Mouse (Mus musculus) frontal cortex, adult (tissue): ENCODE data around the gene Trappc4.
"Not testable (repeated sequence)": the region's sequence is repeated elsewhere in the genome, so short reads cannot be mapped to it uniquely, and the experiment has no call there.

Experiments used
- ATAC-seq: cut with Nextera tagmentation; 2 replicates; pipeline ENCODE4 v1.9.2; 2017; ENCODE audit warnings: mild to moderate bottlenecking, moderate library complexity, mixed read lengths; ENCODE audit not compliant: low TSS enrichment

Gene Trappc4

DNA sequence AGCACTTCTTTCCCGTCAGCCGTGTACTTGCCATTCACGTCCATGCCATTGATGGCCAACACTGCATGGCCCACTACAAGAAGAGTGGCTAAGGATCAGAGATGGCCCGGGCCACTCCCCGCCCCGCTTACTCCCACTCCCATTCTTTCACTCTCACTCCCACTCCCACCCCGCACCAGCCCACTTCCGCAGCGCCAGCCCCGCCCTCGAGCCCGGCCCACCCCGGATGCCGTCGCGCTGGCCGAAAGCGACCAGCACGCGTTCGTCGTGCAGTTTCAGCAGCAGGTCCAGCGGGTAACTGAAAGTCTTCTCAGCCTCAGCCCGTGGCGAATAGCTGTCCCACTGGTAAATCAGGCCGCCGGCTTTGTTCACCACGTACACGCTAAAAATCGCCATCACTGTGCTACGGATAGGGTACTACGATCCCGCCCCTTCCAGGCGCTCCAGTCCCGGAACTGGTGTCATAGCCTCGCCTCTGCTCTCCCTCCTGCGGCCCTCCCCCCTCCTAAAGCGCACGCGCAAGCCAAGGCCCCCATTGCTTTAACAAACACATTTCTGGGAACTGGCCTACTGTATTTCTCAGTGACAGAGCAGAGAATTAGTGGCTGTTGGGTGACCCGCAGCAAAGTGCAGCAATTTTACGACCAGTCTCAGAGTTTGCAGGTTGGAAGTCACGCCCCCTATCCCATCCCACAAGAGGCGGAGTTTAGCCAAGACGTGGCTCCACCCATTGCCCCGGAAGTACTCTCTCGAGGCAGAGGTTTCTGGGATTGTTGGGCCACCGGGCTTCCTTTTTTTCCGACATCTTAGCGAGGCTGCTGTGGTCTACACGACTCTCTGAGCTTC, at the start of gene Trappc4, which contains the start of gene Rps25:
Gene Trappc4, minus strand, starts transcription at position 695 of the 846 bp plus-strand sequence.
Gene Rps25, plus strand, starts transcription at position 234 of the 846 bp plus-strand sequence.
- peak; percentile 94 for ATAC-seq

DNA sequence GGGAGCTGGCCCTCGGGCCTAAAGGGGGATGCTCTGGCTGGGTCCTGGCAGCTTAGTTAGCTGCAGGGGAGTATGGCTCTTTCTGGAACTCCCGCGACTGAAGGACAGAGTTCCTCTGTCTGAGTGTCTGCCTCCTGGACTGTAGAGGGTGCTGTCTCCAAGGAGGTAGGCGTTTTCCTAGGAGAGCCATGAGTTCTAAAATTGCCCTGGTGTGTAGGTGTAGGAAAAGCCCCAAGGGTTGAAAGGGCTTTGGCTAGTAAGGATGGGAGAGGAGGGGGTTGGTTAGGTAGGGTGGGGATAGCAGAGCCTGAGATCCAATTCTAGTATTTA, 47.5 kb upstream of the Trappc4 start, which contains the start of gene Upk2:
Gene Upk2, minus strand, starts transcription at position 86 of the 330 bp plus-strand sequence.
- no peak for ATAC-seq

DNA sequence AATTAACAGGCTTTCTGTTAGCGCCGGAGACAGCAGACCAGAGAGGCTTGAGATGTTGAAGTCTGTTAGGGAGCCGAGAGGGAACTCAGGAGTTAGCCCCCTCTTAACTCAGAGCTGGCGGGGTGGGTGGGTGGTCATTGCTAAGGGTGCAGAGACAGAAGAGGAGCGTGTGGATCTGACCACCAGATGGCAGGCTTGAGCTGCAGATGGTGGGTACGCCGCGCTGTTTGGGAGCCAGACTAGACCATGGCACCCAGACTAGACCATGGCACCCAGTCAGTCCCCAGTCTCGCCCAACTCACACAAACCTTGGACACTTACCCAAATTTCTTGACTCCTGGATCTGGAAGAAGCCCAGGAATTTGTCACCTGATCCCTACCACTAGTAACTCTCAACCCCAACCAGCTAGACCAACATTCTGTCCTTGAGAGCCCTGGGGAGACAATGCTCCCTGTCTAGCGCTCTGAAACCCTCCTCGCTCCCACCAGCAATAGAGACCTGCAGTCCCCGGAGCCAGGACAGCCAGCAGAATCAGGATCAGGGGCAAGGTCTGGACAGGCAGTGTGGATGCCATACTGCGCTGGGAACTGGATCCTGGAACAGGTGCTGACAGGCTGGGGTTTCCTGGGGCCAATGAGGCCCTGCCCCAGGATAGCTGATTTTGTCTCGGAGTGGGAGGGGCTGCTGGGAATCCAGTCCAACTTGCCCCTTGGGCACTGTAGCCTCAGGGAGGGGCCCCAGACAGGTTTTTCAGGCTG, 46.9 kb upstream of the Trappc4 start:
- ATAC-seq, result peak; percentile 56; the same call in 1 of the 2 replicates

DNA sequence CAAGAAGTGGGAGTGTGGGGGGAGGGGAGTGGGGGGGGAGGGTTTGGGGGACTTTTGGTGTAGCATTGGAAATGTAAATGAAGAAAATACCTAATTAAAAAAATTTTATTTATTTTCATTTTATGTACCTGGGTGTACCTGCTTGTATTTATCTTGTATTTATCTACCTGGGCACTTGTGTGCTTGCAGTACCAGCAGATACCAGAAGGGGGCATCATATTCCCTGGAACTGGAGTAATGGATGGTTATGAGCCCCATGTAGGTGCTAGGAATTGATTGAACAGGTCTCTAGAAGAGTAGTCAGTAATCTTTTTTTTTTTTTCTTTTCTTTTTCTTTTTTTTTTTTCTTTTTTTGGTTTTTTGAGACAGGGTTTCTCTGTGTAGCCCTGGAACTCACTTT, 43.0 kb upstream of the Trappc4 start:
- ATAC-seq, result no peak

DNA sequence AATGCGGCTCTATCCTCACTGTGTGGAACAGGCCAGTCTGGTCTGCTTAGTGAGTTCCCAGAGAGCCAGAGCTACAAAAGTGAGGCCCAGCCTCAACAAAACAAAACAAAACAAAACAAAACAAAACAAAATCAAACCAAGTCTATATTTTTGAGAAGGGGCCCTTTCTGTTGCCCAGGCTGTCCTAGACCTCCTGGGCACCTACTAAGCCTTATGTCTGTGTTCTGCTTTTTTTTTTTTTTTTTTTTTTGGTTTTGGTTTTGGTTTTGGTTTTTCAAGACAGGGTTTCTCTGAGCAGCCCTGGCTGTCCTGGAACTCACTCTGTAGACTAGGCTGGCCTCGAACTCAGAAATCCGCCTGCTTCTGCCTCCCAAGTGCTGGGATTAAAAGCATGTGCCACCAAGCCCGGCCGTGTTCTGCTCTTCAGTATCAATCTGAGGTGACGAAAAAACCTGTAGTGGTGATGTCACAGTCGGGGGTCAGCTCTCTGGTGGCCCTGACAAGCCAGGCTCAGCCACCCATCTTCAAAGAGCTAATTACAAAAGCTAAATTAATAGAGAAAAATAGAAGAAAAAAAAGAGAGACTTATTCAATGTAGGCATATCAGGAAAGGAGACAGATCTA, 37.1 kb upstream of the Trappc4 start:
- not testable (repeated sequence) for ATAC-seq

DNA sequence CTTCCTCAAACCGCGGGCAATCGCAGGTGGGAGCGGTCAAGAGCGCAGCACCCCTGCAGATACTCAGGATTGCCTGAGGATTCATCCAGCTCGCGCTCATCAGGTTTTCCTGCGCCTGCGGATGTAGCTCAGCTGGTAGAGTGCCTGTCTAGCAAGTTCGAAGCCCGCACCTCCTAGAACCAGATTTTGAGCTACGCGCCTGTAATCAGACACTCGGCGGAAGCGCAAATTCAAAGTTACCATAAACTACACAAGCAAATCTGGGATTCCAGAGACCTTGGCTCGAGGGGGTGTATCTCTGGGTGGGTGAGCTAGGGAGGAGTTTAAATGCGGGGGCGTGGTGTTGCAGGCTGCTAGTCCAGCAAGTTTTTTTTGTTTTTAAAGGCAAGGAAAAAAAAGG, 33.6 kb upstream of the Trappc4 start, which contains the start of gene Foxr1:
Gene Foxr1, minus strand, starts transcription at position 176 of the 400 bp plus-strand sequence.
- no peak for ATAC-seq

DNA sequence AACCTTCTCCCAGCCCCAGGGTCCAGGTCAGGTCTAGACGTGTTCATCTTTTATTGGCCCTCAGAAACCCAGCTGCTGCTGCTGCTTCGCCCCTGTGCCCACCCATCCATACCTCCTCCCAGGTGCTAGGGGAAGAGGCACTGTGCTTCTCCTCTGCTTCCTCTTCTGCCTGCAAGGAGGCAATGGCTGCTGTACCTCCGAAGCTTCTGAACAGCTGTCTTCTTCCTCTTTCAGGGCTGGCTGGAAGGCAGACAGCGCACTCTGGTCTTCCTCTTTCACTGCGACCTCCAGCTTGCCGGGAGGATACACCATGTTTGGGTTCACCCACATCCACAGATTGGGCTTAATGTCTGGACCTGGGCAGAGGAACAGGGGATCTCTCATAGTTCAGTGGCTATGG, 28.3 kb upstream of the Trappc4 start:
- ATAC-seq, result no peak

DNA sequence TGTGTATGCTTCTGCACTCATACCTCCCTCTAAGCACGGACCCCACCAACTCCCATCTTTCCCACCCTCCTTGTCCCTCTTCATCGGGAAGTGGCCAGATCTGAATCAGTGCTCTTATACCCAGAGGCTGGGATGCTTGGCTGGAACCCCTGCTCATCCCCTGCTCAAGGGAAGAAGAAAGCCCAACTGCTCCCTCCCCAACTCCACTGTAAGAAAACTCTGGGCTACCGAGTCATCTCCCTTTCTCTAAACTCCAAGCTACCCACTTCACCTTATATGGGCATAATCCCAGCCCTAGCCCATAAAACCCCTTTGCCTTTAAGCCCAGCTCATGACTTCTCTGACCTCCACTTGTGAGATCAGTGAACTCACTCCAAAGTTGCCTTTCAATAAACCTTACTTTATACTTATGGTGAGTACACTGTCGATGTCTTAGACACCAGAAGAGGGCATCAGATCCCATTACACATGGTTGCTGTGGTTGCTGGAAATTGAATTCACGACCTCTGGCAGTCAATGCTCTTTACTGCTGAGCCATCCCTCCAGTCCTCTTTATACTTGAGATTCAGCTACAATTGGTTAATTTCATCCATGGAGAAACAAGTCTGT, 25.3 kb upstream of the Trappc4 start:
- ATAC-seq, result no peak

DNA sequence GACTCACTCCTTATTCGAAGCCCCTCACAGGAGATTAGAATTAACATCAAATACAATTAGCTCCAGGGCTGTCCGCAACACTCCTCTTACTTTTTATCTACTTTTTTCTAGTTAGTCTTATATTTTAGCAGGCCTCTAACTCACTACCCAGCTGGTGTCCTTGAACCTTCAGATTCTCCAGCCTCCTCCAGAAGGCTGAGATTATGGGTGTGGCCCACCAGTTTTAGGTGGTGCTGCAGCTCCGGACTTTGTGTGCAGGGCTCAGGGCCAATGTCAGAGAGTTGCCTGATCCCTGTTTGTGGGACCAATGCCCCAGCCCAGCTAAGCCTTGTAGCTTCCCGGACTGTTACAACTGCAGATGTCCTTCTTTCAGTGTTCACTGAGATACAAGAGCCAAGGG, 16.2 kb upstream of the Trappc4 start:
- ATAC-seq, result no peak

DNA sequence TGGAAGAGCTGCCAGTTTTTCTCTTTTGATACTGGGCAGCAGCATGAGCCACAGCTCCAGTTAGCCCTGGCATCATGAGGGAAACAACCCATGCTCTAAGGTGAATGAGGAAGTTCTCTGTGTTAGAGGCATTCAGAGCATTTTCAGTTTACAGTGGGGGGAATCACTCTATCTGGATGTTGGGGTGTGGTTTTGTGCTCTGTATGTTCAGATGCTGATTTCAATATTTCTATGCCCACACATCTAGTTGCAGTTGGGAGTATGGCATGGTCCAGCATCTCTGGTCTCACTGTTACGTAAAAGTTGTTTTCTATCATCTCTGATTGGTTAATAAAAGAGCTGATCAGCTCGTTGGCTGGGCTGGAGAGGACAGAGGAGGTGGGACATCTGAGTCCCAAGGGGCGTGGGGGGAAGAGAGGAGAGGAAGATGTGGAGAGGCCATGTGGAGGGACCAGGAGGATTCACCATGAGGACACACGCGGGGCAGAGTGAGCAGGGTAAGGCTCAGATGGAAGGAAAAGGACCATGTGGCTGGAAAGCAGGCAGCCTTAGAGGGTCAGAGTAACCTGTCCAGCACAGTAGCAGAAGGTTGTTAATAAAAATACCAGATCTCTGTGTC, 13.0 kb upstream of the Trappc4 start:
- ATAC-seq, result no peak

DNA sequence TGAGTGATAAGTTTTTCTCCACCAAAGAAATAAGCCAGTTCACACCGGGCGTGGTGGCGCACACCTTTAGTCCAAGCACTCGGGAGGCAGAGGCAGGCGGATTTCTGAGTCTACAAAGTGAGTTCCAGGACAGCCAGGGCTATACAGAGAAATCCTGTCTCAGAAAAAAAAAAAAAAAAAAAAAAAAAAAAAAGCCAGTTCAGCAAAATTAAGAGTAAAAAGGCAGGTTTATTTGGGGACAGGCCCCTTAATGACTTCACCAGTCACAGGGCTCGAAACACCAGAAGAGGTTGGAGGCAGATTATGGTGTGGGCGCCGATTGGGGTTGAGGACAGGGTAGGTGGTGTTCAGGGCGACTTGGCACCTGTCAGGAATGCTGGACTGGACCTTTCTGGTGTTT, 12.3 kb upstream of the Trappc4 start:
- ATAC-seq, result not testable (repeated sequence)

DNA sequence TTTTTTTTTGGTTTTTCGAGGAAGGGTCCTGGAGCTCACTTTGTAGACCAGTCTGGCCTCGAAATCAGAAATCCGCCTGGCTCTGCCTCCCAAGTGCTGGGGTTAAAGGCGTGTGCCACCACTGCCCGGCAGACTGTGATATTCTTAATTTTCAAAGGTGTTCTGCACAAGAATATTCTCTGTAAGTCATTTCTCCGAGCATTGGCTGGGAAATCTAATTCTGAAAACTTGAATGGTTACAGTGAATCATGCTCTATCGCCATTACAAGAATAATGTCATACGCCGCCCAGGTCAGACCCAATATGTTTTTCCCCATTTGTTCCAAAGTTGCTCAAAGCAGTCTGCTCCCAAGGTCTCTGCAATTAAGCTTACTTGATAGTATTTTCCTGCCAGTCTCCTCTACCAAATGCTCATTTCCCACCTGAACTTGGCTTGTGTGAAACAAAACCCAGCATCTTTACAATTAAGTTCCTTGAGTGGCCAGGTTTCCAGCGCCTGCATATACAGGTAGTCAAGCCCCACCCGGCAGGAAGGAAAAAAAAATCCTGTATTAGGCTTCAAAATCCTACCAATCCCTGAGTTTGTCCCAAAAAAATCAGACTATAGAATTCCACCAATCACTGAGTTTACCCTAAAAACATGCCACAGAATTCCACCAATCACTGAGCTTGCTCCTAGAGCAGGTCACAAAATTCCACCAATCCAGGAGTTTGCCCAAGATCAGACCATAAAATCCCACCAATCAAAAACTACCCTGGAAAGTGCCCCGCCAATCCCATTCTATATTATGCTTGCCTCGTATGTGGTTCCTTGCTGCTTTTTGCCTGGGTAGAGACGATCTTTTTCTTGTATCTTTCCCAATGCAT, 11.4 kb upstream of the Trappc4 start, which contains the start of gene Ccdc84:
Gene Ccdc84, minus strand, starts transcription at position 51 of the 867 bp plus-strand sequence.
- no peak for ATAC-seq

DNA sequence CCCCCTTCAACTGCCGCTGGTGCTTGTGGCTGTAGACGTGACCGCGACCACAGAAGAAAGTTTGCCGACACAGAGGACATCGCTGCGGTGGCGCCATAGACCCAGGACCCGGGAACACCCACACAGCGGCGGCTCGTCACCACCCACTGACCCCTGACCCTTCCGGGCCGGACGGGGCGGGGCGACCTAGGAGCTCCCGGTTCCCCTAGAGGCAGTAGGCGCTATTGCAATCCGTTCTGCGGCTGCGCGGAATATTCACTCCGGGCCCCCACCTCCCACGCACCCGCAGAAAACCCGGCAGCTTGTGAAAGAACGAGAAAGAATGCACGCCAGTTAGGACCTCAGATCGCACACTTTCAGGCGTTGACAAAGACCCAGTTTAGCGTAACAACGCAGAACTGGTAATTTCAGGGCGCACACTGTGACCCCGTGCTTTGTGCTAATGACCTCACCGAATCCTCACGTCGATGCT, 10.5 kb upstream of the Trappc4 start:
- peak; percentile 81 for ATAC-seq

DNA sequence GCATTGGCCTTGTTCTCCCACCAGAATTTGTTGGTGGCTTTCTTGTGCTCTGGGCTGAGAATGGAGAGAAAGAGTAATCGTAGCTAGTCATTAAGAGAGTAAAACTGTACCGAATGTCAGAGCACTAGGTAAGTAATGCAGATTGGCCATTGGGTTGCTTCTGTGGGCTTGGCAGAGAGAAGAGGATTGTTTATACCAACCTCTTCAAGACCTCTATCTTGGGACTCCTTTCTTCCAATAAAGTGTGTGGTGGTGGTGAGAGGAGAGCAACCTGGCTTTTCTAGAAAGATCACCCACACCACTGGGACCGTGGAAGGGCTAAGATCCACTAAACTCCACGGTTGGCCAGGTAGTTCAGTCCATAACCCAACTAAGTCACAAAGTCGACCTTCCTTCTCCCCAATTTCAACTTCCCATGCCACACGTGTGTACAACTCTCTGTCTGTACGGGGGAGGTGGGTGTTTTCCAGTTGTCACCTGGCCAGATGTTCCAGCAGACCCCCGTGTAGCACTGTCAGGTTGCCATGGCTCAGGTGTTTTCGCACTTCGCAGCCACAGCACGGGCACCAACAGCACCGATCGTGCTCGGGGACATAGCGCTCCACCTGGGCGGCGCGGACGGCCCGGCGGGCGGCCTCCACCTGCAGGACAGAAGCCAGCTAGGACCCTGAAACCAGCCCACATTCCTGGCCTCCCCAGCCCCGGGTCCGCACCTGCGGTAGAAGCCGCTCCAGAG, 9.9 kb upstream of the Trappc4 start:
- ATAC-seq, result no peak

DNA sequence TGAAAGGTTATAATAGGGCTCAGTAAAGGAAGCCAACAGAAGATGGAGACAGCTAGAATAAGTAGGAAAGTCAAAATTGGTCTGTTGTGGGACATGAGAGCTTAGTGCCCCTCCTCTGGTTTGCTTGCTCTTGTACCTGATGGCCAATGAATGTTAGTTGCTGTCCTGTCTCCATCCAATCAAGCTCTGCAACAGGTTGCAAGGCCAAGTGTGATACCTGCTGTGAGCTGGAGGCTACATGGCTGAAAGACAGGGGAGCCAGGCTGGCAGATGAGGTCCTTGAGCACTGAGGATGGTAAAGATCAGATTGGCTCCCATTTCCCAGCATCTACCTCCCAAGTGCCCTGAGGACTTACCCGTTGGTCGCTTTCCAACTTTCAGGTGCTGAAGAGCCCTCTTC, 5.4 kb upstream of the Trappc4 start:
- ATAC-seq, result no peak

DNA sequence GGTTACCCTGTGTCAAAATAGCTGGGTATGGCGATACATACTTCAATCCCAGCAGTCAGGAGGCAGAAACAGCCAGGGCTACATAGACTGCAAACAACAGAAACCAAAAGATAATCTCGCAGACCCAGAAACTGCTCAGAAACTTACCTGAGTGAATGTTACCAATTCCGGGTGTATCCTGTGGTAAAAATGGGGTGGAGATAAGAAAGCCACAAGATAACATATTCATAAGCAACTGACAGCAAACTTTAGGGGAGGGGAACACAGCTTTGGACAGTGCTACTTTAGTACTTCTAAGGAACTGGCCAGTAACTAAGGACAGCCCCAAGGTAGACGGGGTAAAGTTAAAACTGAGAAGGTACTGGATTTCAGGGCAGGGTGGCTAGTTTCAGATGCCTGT, 4.9 kb upstream of the Trappc4 start:
- ATAC-seq, result no peak

DNA sequence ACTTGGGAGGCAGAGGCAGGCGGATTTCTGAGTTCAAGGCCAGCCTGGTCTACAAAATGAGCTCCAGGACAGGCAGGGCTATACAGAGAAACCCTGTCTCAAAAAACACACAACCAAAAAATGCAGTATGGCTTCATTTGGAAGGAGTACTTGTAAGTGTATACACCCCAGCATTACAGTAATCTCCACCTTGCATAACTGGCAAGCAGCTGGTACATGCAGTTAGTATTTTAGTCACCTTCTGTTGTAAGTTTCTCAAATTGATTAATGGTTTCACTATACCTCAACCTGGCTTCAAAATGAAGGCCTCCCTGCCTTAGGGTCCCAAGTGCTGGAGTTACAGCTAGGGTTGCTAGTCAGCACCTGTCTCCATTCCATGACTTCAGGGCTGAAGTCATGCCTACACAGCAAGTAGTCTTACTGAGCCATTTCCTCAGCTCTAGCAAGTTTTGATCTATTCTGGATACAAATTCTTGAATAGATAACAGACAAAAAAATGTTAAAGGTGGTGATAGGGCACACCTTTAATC, 4.3 kb upstream of the Trappc4 start:
- no peak for ATAC-seq

DNA sequence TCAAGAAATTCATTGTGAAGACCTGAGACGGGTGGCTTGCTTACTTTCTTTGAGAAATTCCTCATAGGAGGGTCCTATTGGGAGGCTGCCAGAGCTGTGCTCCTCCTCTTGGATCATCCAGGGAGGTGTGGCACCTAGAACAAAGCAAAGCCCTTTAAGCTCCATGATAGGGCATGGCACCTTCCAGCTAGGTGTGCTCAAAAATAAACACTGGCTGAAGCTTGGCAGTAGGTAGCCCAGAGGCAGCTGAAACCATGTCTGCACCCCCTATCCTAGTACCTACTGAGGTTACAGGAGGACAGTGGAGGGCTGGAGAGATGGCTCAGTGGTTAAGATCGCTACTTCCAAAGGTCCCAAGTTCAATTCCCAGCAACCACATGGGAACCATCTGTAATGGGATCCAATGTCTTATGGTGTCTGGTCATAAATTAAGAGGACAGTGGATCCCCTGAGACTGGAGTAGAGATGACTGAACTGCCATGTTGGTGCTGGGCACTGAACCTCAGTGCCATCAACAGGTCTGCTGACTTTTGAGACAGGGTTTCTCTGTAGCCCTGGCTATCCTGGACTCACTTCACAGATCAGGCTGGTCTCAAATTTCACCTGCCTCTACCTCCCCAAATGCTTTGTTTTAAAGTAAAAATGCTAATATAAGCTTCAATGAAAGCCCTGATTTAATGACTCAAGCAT, 3.4 kb upstream of the Trappc4 start:
- ATAC-seq, result no peak

DNA sequence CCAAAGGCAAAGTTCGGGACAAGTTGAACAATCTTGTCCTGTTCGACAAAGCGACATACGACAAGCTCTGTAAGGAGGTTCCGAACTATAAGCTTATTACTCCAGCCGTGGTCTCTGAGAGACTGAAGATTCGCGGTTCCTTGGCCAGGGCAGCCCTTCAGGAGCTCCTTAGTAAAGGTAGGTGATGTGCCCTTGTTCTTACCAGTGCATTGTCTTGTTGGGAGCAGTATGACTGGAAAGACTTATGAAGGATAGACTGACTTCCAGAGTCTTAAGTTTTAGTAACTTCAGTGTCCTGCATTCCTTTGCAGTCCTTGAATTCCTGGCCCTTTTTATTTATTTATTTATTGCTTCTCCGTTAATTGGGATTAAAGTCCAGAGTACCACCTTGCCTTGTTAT, 1.3 kb upstream of the Trappc4 start:
- not testable (repeated sequence) for ATAC-seq
